Mouse (Mus musculus): ENCODE results near the gene Aebp1. TPM values are rescaled to one million over a fixed set of nuclear protein-coding genes. Genes with fewer than 3 reads are reported as not detected.

The Aebp1 gene
- 7.0 and 8.2 TPM in 2 replicates for polyA plus RNA-seq (2015; fragmentation: Nextera tagmentation; extraction: Ambion mirVana)

- Histone ChIP-seq H3K4me2 (peak within 1 kb of the TSS; percentile 66), H3K4me1 (replicated peaks) (peaks cover 7% of the 10 kb centered on the region; the same call in 1 of the 2 replicates), H3K36me3 (replicated peaks) (no peaks in the 10 kb centered on the region), H3K9ac (peak within 1 kb of the TSS; percentile 18; the same call in 1 of the 2 replicates), H3K9me3 (replicated peaks) (no peaks in the 10 kb centered on the region), H3K27ac (replicated peaks) (no peak within 1 kb of the TSS), H3K27me3 (peaks cover 50% of the 10 kb centered on the region), H3K4me3 (replicated peaks) (peak within 1 kb of the TSS; percentile 48)
- peak; percentile 47; the same call in 1 of the 2 replicates for ATAC-seq (ENCODE audit: insufficient read depth)
- WGBS (ENCODE audit: insufficient replicate concordance) = 2% methylated on average over 59 of the region's 59 CpGs
Measured at GRCm38 (mm10) chr11:5861678-5862393, at the start of gene Aebp1. Aebp1 (plus strand) TSS chr11:5861947.

GRCm38 (mm10) chr11:5813381-5813780 is 48.4 kb upstream of the Aebp1 start:
- Histone ChIP-seq H3K4me3 (replicated peaks) (no peak overlapping the region), H3K36me3 (replicated peaks) (no peaks in the 10 kb centered on the region), H3K4me1 (replicated peaks) (no peaks in the 10 kb centered on the region), H3K9me3 (replicated peaks) (no peaks in the 10 kb centered on the region), H3K9ac (no peak overlapping the region), H3K27ac (replicated peaks) (no peak overlapping the region), H3K27me3 (no peaks in the 10 kb centered on the region), H3K4me2 (no peak overlapping the region)
- WGBS (ENCODE audit: insufficient replicate concordance) = 65% methylated on average over 10 of the region's 10 CpGs
- no peak for ATAC-seq (ENCODE audit: insufficient read depth)

- no peaks in the 10 kb centered on the region for H3K36me3 ChIP-seq (replicated peaks)
- no peak overlapping the region for H3K4me2 ChIP-seq
- ATAC-seq (ENCODE audit: insufficient read depth) = no peak
- no peaks in the 10 kb centered on the region for H3K9me3 ChIP-seq (replicated peaks)
- no peak overlapping the region for H3K27ac ChIP-seq (replicated peaks)
- H3K4me3 ChIP-seq (replicated peaks) = no peak overlapping the region
- no peaks in the 10 kb centered on the region for H3K27me3 ChIP-seq
- WGBS (ENCODE audit: insufficient replicate concordance) = 46% methylated on average over 2 of the region's 2 CpGs
- H3K4me1 ChIP-seq (replicated peaks) = no peaks in the 10 kb centered on the region
- H3K9ac ChIP-seq = no peak overlapping the region
Measured at GRCm38 (mm10) chr11:5819223-5819622, 42.5 kb upstream of the Aebp1 start.

- Histone ChIP-seq H3K4me3 (replicated peaks) (no peak overlapping the region), H3K4me2 (no peak overlapping the region), H3K4me1 (replicated peaks) (peaks cover 10% of the 10 kb centered on the region), H3K9me3 (replicated peaks) (no peaks in the 10 kb centered on the region), H3K27me3 (no peaks in the 10 kb centered on the region), H3K27ac (replicated peaks) (no peak overlapping the region), H3K36me3 (replicated peaks) (peaks cover 13% of the 10 kb centered on the region), H3K9ac (no peak overlapping the region)
- ATAC-seq (ENCODE audit: insufficient read depth) = no peak
Measured at GRCm38 (mm10) chr11:5825432-5825831, 36.3 kb upstream of the Aebp1 start.

- Histone ChIP-seq H3K27me3 (no peaks in the 10 kb centered on the region), H3K4me3 (replicated peaks) (no peak overlapping the region), H3K27ac (replicated peaks) (no peak overlapping the region), H3K9ac (no peak overlapping the region), H3K4me2 (no peak overlapping the region), H3K4me1 (replicated peaks) (peaks cover 10% of the 10 kb centered on the region), H3K9me3 (replicated peaks) (no peaks in the 10 kb centered on the region), H3K36me3 (replicated peaks) (peaks cover 18% of the 10 kb centered on the region)
- no peak for ATAC-seq (ENCODE audit: insufficient read depth)
- WGBS (ENCODE audit: insufficient replicate concordance) = 66% methylated on average over 5 of the region's 5 CpGs
Measured at GRCm38 (mm10) chr11:5827931-5828330, 33.8 kb upstream of the Aebp1 start.

- no peak for ATAC-seq (ENCODE audit: insufficient read depth)
- Histone ChIP-seq H3K4me3 (replicated peaks) (no peak overlapping the region), H3K27ac (replicated peaks) (no peak overlapping the region), H3K9me3 (replicated peaks) (no peaks in the 10 kb centered on the region), H3K4me1 (replicated peaks) (peaks cover 10% of the 10 kb centered on the region), H3K9ac (no peak overlapping the region), H3K4me2 (no peak overlapping the region), H3K27me3 (no peaks in the 10 kb centered on the region), H3K36me3 (replicated peaks) (peaks cover 21% of the 10 kb centered on the region)
- 76% methylated on average over 11 of the region's 11 CpGs for WGBS (ENCODE audit: insufficient replicate concordance)
Measured at GRCm38 (mm10) chr11:5828509-5829191, 33.1 kb upstream of the Aebp1 start.

- H3K36me3 ChIP-seq (replicated peaks) = peaks cover 22% of the 10 kb centered on the region
- H3K27ac ChIP-seq (replicated peaks) = no peak overlapping the region
- no peak overlapping the region for H3K4me2 ChIP-seq
- no peak overlapping the region for H3K9ac ChIP-seq
- ATAC-seq (ENCODE audit: insufficient read depth) = no peak
- H3K4me1 ChIP-seq (replicated peaks) = peaks cover 10% of the 10 kb centered on the region
- no peaks in the 10 kb centered on the region for H3K27me3 ChIP-seq
- 69% methylated on average over 12 of the region's 12 CpGs for WGBS (ENCODE audit: insufficient replicate concordance)
- H3K4me3 ChIP-seq (replicated peaks) = no peak overlapping the region
- H3K9me3 ChIP-seq (replicated peaks) = no peaks in the 10 kb centered on the region
Measured at GRCm38 (mm10) chr11:5829327-5829726, 32.4 kb upstream of the Aebp1 start.

GRCm38 (mm10) chr11:5834506-5834905 is 27.2 kb upstream of the Aebp1 start:
- Histone ChIP-seq H3K9me3 (replicated peaks) (no peaks in the 10 kb centered on the region), H3K4me2 (no peak overlapping the region), H3K4me3 (replicated peaks) (no peak overlapping the region), H3K36me3 (replicated peaks) (peaks cover 10% of the 10 kb centered on the region; the same call in 1 of the 2 replicates), H3K27ac (replicated peaks) (no peak overlapping the region), H3K9ac (no peak overlapping the region), H3K4me1 (replicated peaks) (peaks cover 24% of the 10 kb centered on the region), H3K27me3 (no peaks in the 10 kb centered on the region)
- WGBS (ENCODE audit: insufficient replicate concordance) = 70% methylated on average over 9 of the region's 9 CpGs
- no peak for ATAC-seq (ENCODE audit: insufficient read depth)

- Histone ChIP-seq H3K9ac (no peak overlapping the region), H3K27ac (replicated peaks) (no peak overlapping the region), H3K4me2 (no peak overlapping the region), H3K4me1 (replicated peaks) (peaks cover 22% of the 10 kb centered on the region), H3K4me3 (replicated peaks) (no peak overlapping the region), H3K9me3 (replicated peaks) (no peaks in the 10 kb centered on the region), H3K36me3 (replicated peaks) (peaks cover 10% of the 10 kb centered on the region; the same call in 1 of the 2 replicates), H3K27me3 (no peaks in the 10 kb centered on the region)
- WGBS (ENCODE audit: insufficient replicate concordance) = 78% methylated on average over 7 of the region's 7 CpGs
- ATAC-seq (ENCODE audit: insufficient read depth) = no peak
Measured at GRCm38 (mm10) chr11:5835057-5835456, 26.7 kb upstream of the Aebp1 start.

- Histone ChIP-seq H3K27ac (replicated peaks) (no peak overlapping the region), H3K9ac (no peak overlapping the region), H3K4me3 (replicated peaks) (no peak overlapping the region), H3K36me3 (replicated peaks) (peaks cover 5% of the 10 kb centered on the region; the same call in 1 of the 2 replicates), H3K9me3 (replicated peaks) (no peaks in the 10 kb centered on the region), H3K4me2 (0 out of 2 replicates have a peak overlapping the region, but pooled peaks have one; percentile 10), H3K4me1 (replicated peaks) (peaks cover 22% of the 10 kb centered on the region), H3K27me3 (no peaks in the 10 kb centered on the region)
- no peak for ATAC-seq (ENCODE audit: insufficient read depth)
- 88% methylated on average over 1 of the region's 1 CpGs for WGBS (ENCODE audit: insufficient replicate concordance)
Measured at GRCm38 (mm10) chr11:5836126-5836525, 25.6 kb upstream of the Aebp1 start.

Data from liver, embryonic 15.5 days (tissue).